Mouse (Mus musculus) sigmoid colon, adult 10 weeks (tissue): ENCODE measurements around the gene Tusc1. TPM values are rescaled to one million over a fixed set of nuclear protein-coding genes. Genes with fewer than 3 reads are reported as not detected.

ENCODE experiments used
- polyA plus RNA-seq: library from polyadenylated mRNA; stranded (reverse); fragments of 350-450 nt; fragmentation: Illumina TruSeq; extraction: RNeasy Lipid Tissue Mini Kit (QIAGEN cat#74804); gene quantifications from one replicate; pipeline ENCODE4 v1.2.3, GENCODE M21; 2014; ENCODE audit warnings: low read depth, low replicate concordance

Gene Tusc1
- polyA plus RNA-seq, result 7.9 TPM

GRCm38 (mm10) chr4:93335118-93336003, at the start of gene Tusc1:
Tusc1 (minus strand) TSS chr4:93335511.

